Mouse (Mus musculus): ENCODE data around the gene Olfr1404.
"Not testable (repeated sequence)": the region's sequence is repeated elsewhere in the genome, so short reads cannot be mapped to it uniquely, and the experiment has no call there.

The Olfr1404 gene

DNA sequence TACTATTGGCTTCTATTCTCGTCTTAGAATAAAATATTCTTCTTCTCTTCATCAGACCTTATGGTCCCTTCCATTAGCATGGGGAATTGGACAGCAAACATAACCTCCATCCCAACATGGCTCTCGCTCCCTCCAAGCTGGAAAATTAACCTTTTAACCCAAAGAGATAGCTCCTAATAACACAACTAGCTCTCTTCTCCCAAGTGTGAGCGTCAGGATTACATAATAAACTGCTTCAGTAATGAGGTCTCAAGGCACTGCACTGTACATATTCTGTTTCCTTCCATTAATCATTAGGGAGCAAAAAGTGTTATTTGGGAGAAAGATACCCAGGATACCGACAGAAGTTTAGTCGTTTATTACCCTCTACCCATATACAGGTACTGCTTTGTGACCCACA lies at the start of gene Olfr1404:
TSS of gene Olfr1404 (plus strand) at position 301 of the 400 bp plus-strand sequence.
- DNase-seq (ENCODE audit: low spot score) = no peak

DNA sequence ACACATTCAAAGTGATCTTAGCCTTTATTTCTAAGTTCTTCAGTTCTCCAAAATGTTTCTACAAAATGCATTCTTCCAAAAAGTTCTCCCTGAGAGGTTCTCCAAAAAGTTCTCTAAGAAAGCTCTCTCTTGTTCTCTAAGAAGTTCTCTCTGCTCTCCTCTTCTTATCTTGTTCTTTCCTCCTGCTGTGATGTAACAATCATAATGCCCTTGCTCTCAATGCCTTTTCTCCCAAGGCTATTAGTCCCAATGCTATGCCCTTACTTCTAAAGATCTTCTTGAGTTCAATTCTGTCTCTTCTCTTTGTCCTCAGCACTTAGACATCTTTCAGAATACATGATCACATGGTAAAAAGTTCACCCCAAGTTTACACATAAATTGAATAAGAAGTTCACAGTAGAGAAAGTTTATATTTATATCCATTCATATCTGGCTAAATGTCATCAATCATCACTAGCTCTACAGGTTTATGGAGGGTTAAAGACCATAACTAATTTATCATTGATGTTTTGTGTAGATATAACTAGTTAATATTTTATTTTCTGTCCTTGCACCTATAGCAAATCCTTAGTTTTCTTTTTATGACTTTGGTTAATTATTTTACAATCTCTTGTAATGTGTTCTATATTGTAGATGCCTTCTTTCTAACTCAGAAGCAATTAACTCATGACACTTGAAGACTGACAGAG lies 37.9 kb upstream of the Olfr1404 start:
- DNase-seq (ENCODE audit: low spot score) = no peak

DNA sequence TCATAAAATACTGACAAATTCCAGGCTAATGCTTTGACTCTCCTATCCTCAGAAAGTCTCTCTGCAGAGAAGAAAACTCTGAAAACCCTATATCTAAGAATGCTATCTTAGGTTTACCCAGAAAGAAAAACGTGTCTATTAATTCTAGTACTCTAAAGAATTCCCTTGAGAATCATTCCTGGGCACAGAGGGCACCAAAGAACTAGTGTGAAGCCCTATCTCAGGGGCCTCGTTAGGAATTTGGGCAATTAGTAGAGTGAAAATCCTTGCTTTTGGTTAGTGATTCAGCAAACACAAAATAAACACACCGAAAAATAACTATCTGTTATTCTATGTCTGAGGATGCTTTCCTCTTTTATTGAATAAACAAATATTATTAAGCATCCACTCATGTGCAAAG lies 21.7 kb upstream of the Olfr1404 start, which contains the start of gene Olfr1406:
TSS of gene Olfr1406 (minus strand) at position 101 of the 400 bp plus-strand sequence.
- DNase-seq (ENCODE audit: low spot score) = no peak

DNA sequence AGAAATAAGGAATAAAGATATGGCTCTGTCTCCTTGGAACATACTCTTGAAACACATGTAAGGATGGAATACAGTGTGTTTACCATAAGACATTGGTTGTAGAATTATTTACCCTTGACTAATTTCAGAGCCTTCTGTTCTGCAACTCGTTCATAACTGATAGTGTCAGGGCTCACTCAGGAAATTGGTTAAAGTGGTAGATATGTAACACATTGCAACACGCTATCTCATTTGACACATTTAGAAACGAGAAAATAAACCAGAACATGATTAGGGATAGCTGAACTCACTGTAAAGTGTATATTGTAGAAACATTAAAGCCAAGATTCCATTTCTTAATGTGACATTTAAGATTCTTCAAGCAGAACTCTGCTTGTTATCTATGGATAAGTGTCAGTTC lies 20.1 kb upstream of the Olfr1404 start:
- DNase-seq (ENCODE audit: low spot score) = no peak

DNA sequence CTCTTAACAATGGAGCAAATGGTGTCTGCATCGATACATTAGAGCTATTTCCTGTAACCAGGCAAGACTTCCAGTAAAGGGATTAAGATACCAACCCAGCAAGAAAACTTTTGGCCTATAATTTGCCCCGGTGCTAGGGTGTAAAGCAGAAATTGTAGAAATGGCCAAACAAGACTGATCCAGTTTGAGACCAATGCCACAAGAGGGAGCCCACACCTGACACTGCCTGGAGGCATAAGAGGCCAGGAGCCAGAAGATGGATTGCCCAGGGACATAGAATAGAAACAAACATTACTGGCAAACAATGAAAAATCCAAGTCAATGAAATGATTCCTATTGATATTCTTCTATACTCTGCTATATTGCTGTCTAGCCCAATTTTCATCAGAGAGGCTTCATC lies 15.8 kb upstream of the Olfr1404 start:
- DNase-seq (ENCODE audit: low spot score) = no peak

DNA sequence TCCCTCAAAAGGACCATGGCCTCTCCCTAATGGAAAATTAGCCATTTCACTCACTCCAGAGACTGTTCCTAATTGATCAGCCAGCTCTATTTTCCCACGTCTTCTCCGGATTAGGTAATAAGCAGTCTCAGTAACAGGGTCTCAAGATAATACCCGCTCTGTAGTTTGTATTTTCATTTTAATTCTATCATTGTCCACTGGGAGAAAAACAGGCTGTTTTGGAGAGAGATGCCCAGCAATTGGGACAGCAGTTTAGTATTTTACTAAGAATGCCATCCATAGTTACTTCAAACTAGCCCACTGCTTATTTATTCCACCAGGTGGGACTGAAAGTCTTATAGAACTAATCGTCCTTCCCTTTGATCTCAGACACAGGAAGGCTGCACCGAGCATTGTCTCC lies 14.7 kb upstream of the Olfr1404 start, which contains the start of gene Olfr218:
TSS of gene Olfr218 (plus strand) at position 301 of the 400 bp plus-strand sequence.
- DNase-seq (ENCODE audit: low spot score) = no peak

DNA sequence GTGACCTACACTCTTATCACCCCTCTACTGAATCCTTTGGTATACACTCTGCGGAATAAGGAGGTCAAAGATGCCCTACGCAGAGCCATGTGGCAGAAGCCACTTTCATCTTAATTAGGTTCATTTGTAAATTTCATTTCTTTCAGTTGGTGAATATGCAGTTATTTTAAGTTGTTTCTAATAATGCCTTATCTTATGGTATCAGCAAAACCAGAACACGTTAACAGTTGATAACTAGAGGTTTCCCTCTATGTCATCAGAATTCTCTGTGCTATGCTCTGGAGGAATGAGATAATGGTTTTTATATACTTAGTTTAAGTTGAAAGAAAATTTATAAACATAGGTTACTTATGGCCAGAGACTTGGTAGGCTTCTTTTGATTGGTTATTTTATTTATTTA lies 4.3 kb downstream of the Olfr1404 start:
- no peak for DNase-seq (ENCODE audit: low spot score)

DNA sequence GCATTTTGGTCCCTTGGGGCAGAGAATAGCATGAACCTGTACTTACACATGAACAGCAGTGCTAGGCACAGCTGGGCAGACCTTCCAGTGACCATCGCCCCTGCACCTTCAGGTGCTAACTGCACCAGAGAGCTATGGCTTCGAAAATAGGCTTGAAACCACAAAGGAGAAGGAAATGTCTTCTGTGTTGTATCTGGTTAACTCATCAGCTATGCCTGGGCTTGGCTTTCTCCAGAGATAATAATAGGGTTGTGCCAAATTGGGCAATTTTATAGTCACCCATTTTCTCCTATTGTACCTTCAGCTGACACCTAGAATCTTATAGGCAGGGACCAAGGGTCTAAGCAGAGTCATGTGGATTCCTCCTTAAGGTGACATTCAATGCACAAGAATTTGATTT lies 14.9 kb downstream of the Olfr1404 start, which contains the start of gene Fcer1a:
TSS of gene Fcer1a (minus strand) at position 134 of the 400 bp plus-strand sequence.
- no peak for DNase-seq (ENCODE audit: low spot score)

DNA sequence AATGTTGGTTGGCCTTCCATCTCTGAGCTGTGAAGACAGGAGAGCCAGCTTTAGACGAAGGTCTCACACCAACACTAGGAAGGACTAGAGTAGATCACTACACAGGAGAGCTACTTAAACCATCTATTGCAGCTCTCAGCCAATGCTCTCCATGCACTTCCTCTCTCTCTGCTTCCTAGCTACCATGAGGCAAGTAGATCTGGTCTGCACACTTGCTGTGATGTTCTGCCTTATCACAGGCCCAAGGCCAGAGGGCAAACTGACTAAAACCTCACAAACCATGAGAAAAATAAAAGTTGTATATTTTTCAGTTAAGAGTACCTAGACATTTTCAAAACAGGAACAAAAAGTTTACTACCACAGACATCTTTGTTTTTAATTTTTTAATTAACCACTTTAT lies 24.8 kb downstream of the Olfr1404 start:
- not testable (repeated sequence) for DNase-seq (ENCODE audit: low spot score)

DNA sequence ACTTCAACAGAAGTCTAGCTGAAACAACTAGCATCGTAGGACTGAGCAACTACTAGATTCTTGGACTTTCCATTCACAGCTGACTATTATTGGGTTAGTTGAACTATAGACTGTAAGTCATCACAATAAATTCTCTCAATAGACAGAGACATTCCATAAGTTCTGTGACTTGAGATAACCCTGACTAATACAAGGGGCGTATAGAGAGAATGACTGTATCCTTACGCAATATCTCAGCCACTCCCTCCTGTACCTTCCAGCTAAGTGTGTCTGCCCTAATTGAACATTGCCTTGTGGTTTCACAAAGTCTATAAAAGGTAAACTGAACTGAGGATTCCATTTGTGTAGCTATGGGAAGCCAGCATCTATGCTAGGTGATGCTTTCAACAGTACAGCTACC lies 37.7 kb downstream of the Olfr1404 start:
- DNase-seq (ENCODE audit: low spot score) = no peak

DNA sequence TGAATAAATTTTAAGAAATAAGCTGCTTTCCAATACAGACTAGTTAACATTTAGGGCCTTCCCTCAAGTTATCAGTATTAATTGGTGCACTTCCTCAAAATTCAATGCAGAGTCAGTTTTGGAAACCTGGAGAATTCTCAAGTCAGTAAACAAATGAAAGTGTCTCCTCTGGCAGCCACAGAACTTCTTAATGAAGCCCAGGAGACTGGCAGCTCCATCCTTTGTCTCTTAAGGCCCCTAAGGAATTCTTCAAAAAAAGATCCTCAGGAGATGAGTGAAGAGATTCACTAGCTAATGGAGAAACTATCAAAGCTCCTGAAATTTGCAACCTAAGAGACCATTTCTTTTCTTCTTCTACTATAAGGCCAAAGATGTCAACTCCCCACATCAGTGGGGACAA lies 53.5 kb downstream of the Olfr1404 start, which contains the start of gene Olfr418:
TSS of gene Olfr418 (plus strand) at position 301 of the 400 bp plus-strand sequence.
- no peak for DNase-seq (ENCODE audit: low spot score)

Data from left cerebral cortex, adult 11 months (tissue).